Mouse (Mus musculus): Measurements from ENCODE around the gene Tnf.

The Tnf gene

DNA sequence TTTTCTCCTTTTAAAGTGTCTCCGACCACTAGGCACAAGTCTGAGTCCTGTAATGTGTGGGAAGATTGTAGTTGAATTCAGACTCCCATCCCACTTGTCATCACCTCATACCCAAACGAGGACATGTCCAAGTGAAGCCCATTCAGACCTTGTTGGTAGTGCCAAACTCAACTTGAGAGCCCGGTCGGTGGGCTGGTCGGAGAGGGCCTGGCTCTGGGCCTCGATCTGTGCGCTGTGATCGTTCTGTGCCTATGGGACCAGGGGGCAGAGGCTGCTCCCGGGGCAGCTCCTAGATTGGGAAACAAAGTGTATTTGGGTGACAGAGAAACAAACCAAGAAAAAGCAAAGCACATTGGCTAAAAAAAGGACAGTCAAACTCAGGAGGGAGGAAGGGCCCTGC, 48.7 kb downstream of the Tnf start:
- DNase-seq: no peak

- DNase-seq: no peak
Measured at GRCm38 (mm10) chr17:35152121-35152520, 49.7 kb downstream of the Tnf start.

Data from cerebellum, adult 18-20 months (tissue).